Mouse (Mus musculus) erythroid progenitor cell, adult 5-6 weeks (primary cell): Measurements from ENCODE around the gene Gm28827. TPM values are rescaled to one million over a fixed set of nuclear protein-coding genes. Genes with fewer than 3 reads are reported as not detected.
"Not testable (repeated sequence)": the region's sequence is repeated elsewhere in the genome, so short reads cannot be mapped to it uniquely, and the experiment has no call there.

ENCODE experiments used
- ATAC-seq: replicated peaks from 2 replicates; pipeline ENCODE4 v1.8.0; 2016; ENCODE audit warnings: moderate number of reproducible peaks, mild to moderate bottlenecking, moderate TSS enrichment, inconsistent platforms; ENCODE audit not compliant: poor library complexity, low FRiP score, severe bottlenecking
- total RNA-seq, 2 experiments: library from RNA; stranded (forward) in 1 of 2; stranded (reverse) in 1 of 2; fragments of 150-400 nt in 1 of 2; fragments of 186-747, 209-891 nt in 1 of 2; gene quantifications; 2 replicates each; pipeline versions ENCODE4 v1.2.3 to v1.2.4; 2015 to 2017; ENCODE audit warnings: low replicate concordance in 2 of 2

The Gm28827 gene
- total RNA-seq (2015; ENCODE audit: low replicate concordance) (not detected in 2 replicates), total RNA-seq (2017; ENCODE audit: low replicate concordance) (not detected in 2 replicates)

- ATAC-seq: not testable (repeated sequence)
Measured at GRCm38 (mm10) chrY:83030647-83031046, at the start of gene Gm28827. Gene Gm28827 (plus strand): TSS chrY:83030947.
